ENCODE assay signal across 14 mouse cellular contexts in the genomic region with DNA sequence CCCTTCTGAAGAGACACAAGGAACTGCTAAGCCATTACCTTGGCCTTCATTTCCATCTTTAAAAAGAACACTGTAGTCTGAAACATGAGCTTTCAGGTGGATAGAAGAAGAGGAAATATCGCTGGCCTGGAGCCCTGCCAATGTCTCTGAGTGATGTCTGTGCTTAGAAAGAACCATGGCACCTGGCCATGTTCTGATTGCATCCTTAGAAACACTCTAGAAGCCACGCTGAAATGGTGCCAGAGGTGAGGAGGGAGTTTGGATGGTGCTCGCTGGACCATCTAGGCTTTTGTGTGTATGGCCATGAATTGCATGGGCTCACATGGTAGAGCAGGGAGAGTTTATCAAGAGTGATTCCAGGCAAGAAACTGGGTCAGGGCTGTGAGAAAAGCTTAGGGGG.
DNase-seq lines count a peak whose midpoint lies in the region; ATAC-seq and TF ChIP-seq lines count a peak whose summit lies in the region.
"Had no signal": no experiment of that assay in that cellular context is flagged by ENCODE, and none has a peak within 500 bp of the region (broad histone marks: within the 10 kb centered on the region; RNA-seq: fewer than 3 reads in every experiment).

No protein-coding gene starts in this region.

- no peak overlapping the region for H3K9ac ChIP-seq in stomach, postnatal 0 days (ENCODE audit: low read length)
- H3K9ac ChIP-seq: limb, embryonic 12.5 days; midbrain, embryonic 12.5 days had no signal

- H3K27ac ChIP-seq in kidney, adult 2 months (ENCODE audit: insufficient read depth, low read depth, low read length), result no peak overlapping the region
- H3K27ac ChIP-seq in stomach, postnatal 0 days (replicated peaks), result no peak overlapping the region
- H3K27ac ChIP-seq: limb, embryonic 12.5 days; midbrain, embryonic 12.5 days had no signal

- no peak for ATAC-seq in stomach, postnatal 0 days (ENCODE audit: low FRiP score, low TSS enrichment)
- ATAC-seq in erythroblast, adult 5-6 weeks (replicated peaks; ENCODE audit: low FRiP score, poor library complexity, severe bottlenecking), result no peak

- H3K9me3 ChIP-seq in stomach, postnatal 0 days (ENCODE audit: control insufficient read depth, low read length), result no peaks in the 10 kb centered on the region
- H3K9me3 ChIP-seq: limb, embryonic 12.5 days; midbrain, embryonic 12.5 days had no signal

- no peak overlapping the region for H3K4me3 ChIP-seq in kidney, adult 2 months (ENCODE audit: insufficient read depth, low read depth, low read length)
- H3K4me3 ChIP-seq in stomach, postnatal 0 days (ENCODE audit: low read depth, low read length), result no peak overlapping the region
- H3K4me3 ChIP-seq: limb, embryonic 12.5 days; midbrain, embryonic 12.5 days had no signal

- no peak for TF ChIP-seq EP300 in stomach, postnatal 0 days (optimal IDR thresholded peaks at IDR 0.05)

- 35% methylated on average over 3 of the region's 3 CpGs for WGBS in kidney, adult 2 months
- 48% methylated on average over 3 of the region's 3 CpGs for WGBS in stomach, postnatal 0 days

- peak; percentile 72 to 77 for DNase-seq in cerebellum, postnatal 10 days
- no peak for DNase-seq in cerebellum, adult 11 months
- peak; percentile 25 for DNase-seq in kidney, adult 2 months
- DNase-seq in kidney, adult 18-20 months, result no peak
- DNase-seq in lung, postnatal 14 days, result peak; percentile 4
- DNase-seq in lung, postnatal 10 days, result no peak
- peak; percentile 30 for DNase-seq in stomach, postnatal 0 days (ENCODE audit: low spot score)
- DNase-seq: adrenal gland, postnatal 10 days; embryo, embryonic 11 days; layer of hippocampus, postnatal 36 days; thymus, postnatal 25 days had no signal

- no peaks in the 10 kb centered on the region for H3K27me3 ChIP-seq in kidney, adult 2 months (replicated peaks; ENCODE audit: control insufficient read depth, insufficient read depth, low read length)
- no peaks in the 10 kb centered on the region for H3K27me3 ChIP-seq in stomach, postnatal 0 days (ENCODE audit: control insufficient read depth, insufficient read depth, low read length)
- H3K27me3 ChIP-seq: limb, embryonic 12.5 days; midbrain, embryonic 12.5 days had no signal

- no peaks in the 10 kb centered on the region for H3K36me3 ChIP-seq in kidney, adult 2 months (ENCODE audit: control insufficient read depth, insufficient read depth, low read length)
- no peaks in the 10 kb centered on the region for H3K36me3 ChIP-seq in stomach, postnatal 0 days (ENCODE audit: control insufficient read depth, insufficient read depth, low read length)
- H3K36me3 ChIP-seq: limb, embryonic 12.5 days; midbrain, embryonic 12.5 days had no signal

- no peak for TF ChIP-seq POLR2A in kidney, adult 2 months (IDR thresholded peaks at IDR 0.05; ENCODE audit: low read depth, low read length)

- H3K4me2 ChIP-seq in stomach, postnatal 0 days (replicated peaks; ENCODE audit: low read depth), result no peak overlapping the region
- H3K4me2 ChIP-seq: limb, embryonic 12.5 days; midbrain, embryonic 12.5 days had no signal

- no peaks in the 10 kb centered on the region for H3K4me1 ChIP-seq in kidney, adult 2 months (ENCODE audit: control insufficient read depth, insufficient read depth, low read length)
- H3K4me1 ChIP-seq in stomach, postnatal 0 days (replicated peaks; ENCODE audit: control insufficient read depth, insufficient read depth), result no peaks in the 10 kb centered on the region
- H3K4me1 ChIP-seq: limb, embryonic 12.5 days; midbrain, embryonic 12.5 days had no signal

- no peak for TF ChIP-seq CTCF in kidney, adult 2 months (conservative IDR thresholded peaks at IDR 0.05; ENCODE audit: insufficient read depth, insufficient read length, low read depth, low read length)
- no peak for TF ChIP-seq CTCF in stomach, postnatal 0 days (IDR thresholded peaks at IDR 0.05; ENCODE audit: low read depth)

Comparison
In these comparisons a context has a peak if more than half of its experiments do, and no peak if none do; other contexts are left out.
1. DNase-seq: peak in cerebellum, postnatal 10 days (2 of 2), kidney, adult 2 months (single experiment), lung, postnatal 14 days (single experiment) and stomach, postnatal 0 days (single experiment); none in cerebellum, adult 11 months (single experiment), kidney, adult 18-20 months (single experiment) and lung, postnatal 10 days (single experiment).